Mouse (Mus musculus) kidney, adult 2 months (tissue): ENCODE data around the gene Cyp11a1.

Experiments used
- CTCF ChIP-seq: fragments of 200-500 bp; conservative IDR thresholded peaks from 2 replicates; pipeline ENCODE4 v1.5.1; 2011; ENCODE audit warnings: low read depth, mild to moderate bottlenecking, control low read depth, low read length, moderate library complexity, mixed read lengths; ENCODE audit not compliant: insufficient read depth, insufficient read length
- POLR2A ChIP-seq: fragments of 200-500 bp; IDR thresholded peaks from one replicate; pipeline ENCODE4 v1.6.1; 2011; ENCODE audit warnings: low read depth, low read length, control low read depth

DNA sequence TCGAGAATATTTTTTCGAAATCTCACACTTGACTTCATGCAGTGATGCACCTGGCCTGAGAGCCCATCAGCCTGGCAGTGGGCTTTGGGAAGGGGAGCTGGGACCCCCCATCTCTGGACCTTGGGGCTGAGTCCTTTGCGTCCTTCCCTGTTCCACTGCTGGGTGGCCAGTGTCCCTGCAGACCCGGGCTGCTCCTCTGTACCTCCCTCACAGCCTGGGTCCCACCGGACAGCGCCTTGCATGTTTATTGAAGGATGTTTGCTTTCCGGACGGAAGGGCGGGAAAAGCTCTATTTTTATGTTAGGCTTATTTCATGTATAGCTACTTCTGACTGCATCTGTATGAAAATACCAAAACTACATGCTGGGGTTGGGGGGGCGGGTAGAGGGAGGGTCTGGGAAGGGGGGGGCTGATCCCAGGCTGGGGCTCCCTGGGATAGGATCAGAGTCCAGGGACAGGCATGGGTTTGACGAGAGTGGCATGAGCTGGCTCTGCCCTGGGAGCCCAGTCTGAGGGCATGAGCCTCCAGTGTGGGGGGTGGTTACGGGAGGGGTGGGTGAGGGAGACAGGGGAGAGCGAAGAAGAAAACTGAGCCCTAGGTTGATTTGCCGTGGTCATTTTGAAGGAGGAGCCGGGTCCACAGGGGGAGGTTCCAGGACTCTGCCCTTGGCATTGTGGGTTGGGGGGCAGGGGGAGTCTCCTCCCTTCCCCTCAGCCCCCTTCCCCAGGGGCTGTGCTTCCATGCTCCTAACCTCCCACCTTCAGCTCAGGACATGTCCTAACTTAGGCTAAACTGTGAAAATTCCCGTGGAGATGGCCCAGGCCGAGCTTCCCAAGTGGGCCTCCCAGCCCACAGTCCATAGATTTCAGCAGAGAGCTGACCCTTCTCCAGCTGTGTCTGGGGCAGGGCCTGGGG lies 44.1 kb upstream of the Cyp11a1 start:
- no peak for TF ChIP-seq CTCF
- no peak for TF ChIP-seq POLR2A
